Mouse (Mus musculus): Measurements from ENCODE around the gene Pomgnt2. TPM values are rescaled to one million over a fixed set of nuclear protein-coding genes. Genes with fewer than 3 reads are reported as not detected.

Gene Pomgnt2
- polyA plus RNA-seq, 1 experiment: 5.6 TPM

DNA sequence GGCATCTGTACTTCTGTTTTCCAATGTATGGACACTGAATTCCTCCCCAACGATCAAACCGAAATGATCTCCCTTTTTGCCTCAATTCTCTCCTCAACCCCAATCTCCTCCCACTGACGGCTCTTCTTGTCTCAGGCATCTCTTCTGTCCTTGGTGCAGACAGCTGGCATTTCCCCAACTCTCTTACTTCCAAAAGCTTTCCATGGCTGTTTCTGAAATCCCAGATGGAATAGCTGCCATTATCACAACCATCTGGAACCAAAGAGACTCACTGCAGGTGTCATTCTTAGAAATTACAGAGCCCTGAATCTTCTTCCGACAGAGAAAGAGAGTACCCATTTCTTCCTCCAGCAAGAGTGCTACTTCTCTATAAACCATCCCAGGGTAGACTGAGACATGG lies 62.1 kb downstream of the Pomgnt2 start:
- H3K9me3 ChIP-seq: peaks cover 9% of the 10 kb centered on the region
- peaks cover 36% of the 10 kb centered on the region for H3K27me3 ChIP-seq (replicated peaks)
- no peaks in the 10 kb centered on the region for H3K36me3 ChIP-seq (replicated peaks; ENCODE audit: low read length)
- H3K4me3 ChIP-seq (replicated peaks): no peak overlapping the region
- peaks cover 29% of the 10 kb centered on the region for H3K4me1 ChIP-seq
- no peak for TF ChIP-seq GATA1 (IDR thresholded peaks at IDR 0.05; ENCODE audit: borderline replicate concordance, low read length)
- no peak for TF ChIP-seq FLI1 (IDR thresholded peaks at IDR 0.05; ENCODE audit: low read length)

Other genes starting within 250 kb of the Pomgnt2 start
- gene Zfp651, start 237.8 kb downstream of the Pomgnt2 start, polyA plus RNA-seq (2012; ENCODE audit: insufficient read depth, low replicate concordance): 1.9 and 2.9 TPM in 2 replicates
- not detected in 2 replicates for gene Klhl40, start 219.5 kb downstream of the Pomgnt2 start, polyA plus RNA-seq (2012; ENCODE audit: insufficient read depth, low replicate concordance)
- gene Hhatl, start 204.6 kb downstream of the Pomgnt2 start, polyA plus RNA-seq (2012; ENCODE audit: insufficient read depth, low replicate concordance): not detected in 2 replicates
- gene Ccdc13, start 157.6 kb downstream of the Pomgnt2 start, polyA plus RNA-seq (2012; ENCODE audit: insufficient read depth, low replicate concordance): 0.34 TPM in 1 of 2 replicates, not detected in the other
- 42.4 and 57.7 TPM in 2 replicates for gene Higd1a, start 138.7 kb downstream of the Pomgnt2 start, polyA plus RNA-seq (2012; ENCODE audit: insufficient read depth, low replicate concordance)
- gene Ackr2, start 98.8 kb downstream of the Pomgnt2 start, polyA plus RNA-seq (2012; ENCODE audit: insufficient read depth, low replicate concordance): 1.5 TPM in 1 of 2 replicates, not detected in the other
- not detected in 2 replicates for gene Cyp8b1, start 80.8 kb downstream of the Pomgnt2 start, polyA plus RNA-seq (2012; ENCODE audit: insufficient read depth, low replicate concordance)
- not detected in 2 replicates for gene Fam198a, start 46.1 kb downstream of the Pomgnt2 start, polyA plus RNA-seq (2012; ENCODE audit: insufficient read depth, low replicate concordance)
- 10.0 and 21.0 TPM in 2 replicates for gene Snrk, start 120.2 kb upstream of the Pomgnt2 start, polyA plus RNA-seq (2012; ENCODE audit: insufficient read depth, low replicate concordance)

Measured in megakaryocyte, embryonic 14.5 days (primary cell).